Mouse (Mus musculus) liver, embryonic 16.5 days (tissue): ENCODE measurements around the gene Gm10382. TPM values are rescaled to one million over a fixed set of nuclear protein-coding genes. Genes with fewer than 3 reads are reported as not detected.
A peak's percentile ranks its signal among the peaks of the same experiment; 100 is the strongest.
"Not testable (repeated sequence)": the region's sequence is repeated elsewhere in the genome, so short reads cannot be mapped to it uniquely, and the experiment has no call there.

ENCODE experiments used
- ATAC-seq: fragments of 200-750 bp; cut with Nextera tagmentation; 2 replicates; pipeline ENCODE4 v1.8.0; 2017; ENCODE audit warnings: low read depth, mild to moderate bottlenecking, moderate number of reproducible peaks, moderate library complexity
- H3K27ac ChIP-seq: fragments of 300-500 bp; sonication (generic); 2 replicates; pipeline ENCODE4 v1.5.1; 2014; ENCODE audit warnings: mild to moderate bottlenecking, low read length
- H3K27me3 ChIP-seq: fragments of 300-500 bp; sonication (generic); 2 replicates; pipeline ENCODE4 v1.6.1; 2014; ENCODE audit warnings: low read depth, low read length, mixed read lengths; ENCODE audit not compliant: control insufficient read depth, insufficient read depth
- H3K36me3 ChIP-seq: fragments of 300-500 bp; sonication (generic); 2 replicates; pipeline ENCODE4 v1.6.1; 2014; ENCODE audit warnings: mild to moderate bottlenecking; ENCODE audit not compliant: control insufficient read depth, insufficient read depth
- H3K4me1 ChIP-seq: fragments of 300-500 bp; sonication (generic); 2 replicates; pipeline ENCODE4 v1.6.1; 2014; ENCODE audit warnings: low read depth, low read length, mixed read lengths; ENCODE audit not compliant: control insufficient read depth
- H3K4me2 ChIP-seq: fragments of 300-500 bp; sonication (generic); 2 replicates; pipeline ENCODE4 v1.6.1; 2014; ENCODE audit warnings: low read depth, low read length, mixed read lengths
- H3K4me3 ChIP-seq: fragments of 300-500 bp; sonication (generic); 2 replicates; pipeline ENCODE4 v1.5.1; 2014; ENCODE audit warnings: low read depth, mild to moderate bottlenecking, low read length
- H3K9ac ChIP-seq: fragments of 300-500 bp; sonication (generic); 2 replicates; pipeline ENCODE4 v1.6.1; 2014; ENCODE audit warnings: low read depth, low read length
- H3K9me3 ChIP-seq: fragments of 300-500 bp; sonication (generic); replicated peaks from 2 replicates; pipeline ENCODE4 v1.6.1; 2016; ENCODE audit warnings: low read length; ENCODE audit not compliant: control insufficient read depth
- whole genome bisulfite sequencing: fragments of 180-500 bp; shearing (Covaris S2); extraction: QIAGEN DNeasy Blood & Tissue Kit; methylation state at CpG from one replicate; pipeline ENCODE4 v1.1.7; 2014; ENCODE audit not compliant: insufficient replicate concordance; 5-methylcytosine and 5-hydroxymethylcytosine counted together
- polyA plus RNA-seq: library from polyadenylated mRNA; unstranded; fragments of >200 nt; fragmentation: Nextera tagmentation; extraction: Ambion mirVana; gene quantifications from 2 replicates; pipeline ENCODE4 v1.2.1, GENCODE M21; 2015

The Gm10382 gene
- polyA plus RNA-seq, 1 experiment from 2014 or later: 0.18 TPM

GRCm38 (mm10) chr5:125418636-125419035, 29.5 kb downstream of the Gm10382 start:
- Histone ChIP-seq H3K9me3 (no peaks in the 10 kb centered on the region), H3K27ac (no peak overlapping the region), H3K27me3 (no peaks in the 10 kb centered on the region), H3K4me2 (no peak overlapping the region), H3K4me3 (no peak overlapping the region), H3K4me1 (no peaks in the 10 kb centered on the region), H3K36me3 (peaks cover 34% of the 10 kb centered on the region), H3K9ac (no peak overlapping the region)
- whole genome bisulfite sequencing: 79% methylated on average over 12 of the region's 12 CpGs
- ATAC-seq: no peak

DNA sequence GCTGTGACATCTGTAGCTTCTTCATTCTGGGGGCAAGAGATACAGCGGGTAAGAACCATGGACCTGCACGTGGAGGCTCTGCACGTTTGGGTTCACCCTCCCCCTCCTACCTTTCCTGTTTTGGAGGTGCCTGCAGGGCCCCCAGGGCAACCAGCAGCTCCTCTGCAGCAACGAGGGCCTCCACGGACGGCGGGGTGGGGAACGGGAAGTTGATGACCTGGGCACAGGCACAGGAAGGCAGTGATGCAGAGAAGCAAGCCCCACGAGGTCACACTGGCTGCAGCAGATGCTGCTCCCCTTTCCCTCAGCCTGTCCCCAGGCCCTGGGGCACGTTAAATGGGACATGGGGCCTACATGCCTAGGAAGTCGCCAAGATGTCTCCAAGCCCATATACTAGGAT, 30.0 kb downstream of the Gm10382 start:
- no peaks in the 10 kb centered on the region for H3K27me3 ChIP-seq
- H3K27ac ChIP-seq: no peak overlapping the region
- 0 out of 2 replicates have a peak, but pooled peaks have one; percentile 3 for ATAC-seq
- no peak overlapping the region for H3K4me2 ChIP-seq
- H3K9me3 ChIP-seq: no peaks in the 10 kb centered on the region
- WGBS: 49% methylated on average over 11 of the region's 11 CpGs
- H3K9ac ChIP-seq: no peak overlapping the region
- no peaks in the 10 kb centered on the region for H3K4me1 ChIP-seq
- no peak overlapping the region for H3K4me3 ChIP-seq
- H3K36me3 ChIP-seq: peaks cover 38% of the 10 kb centered on the region

DNA sequence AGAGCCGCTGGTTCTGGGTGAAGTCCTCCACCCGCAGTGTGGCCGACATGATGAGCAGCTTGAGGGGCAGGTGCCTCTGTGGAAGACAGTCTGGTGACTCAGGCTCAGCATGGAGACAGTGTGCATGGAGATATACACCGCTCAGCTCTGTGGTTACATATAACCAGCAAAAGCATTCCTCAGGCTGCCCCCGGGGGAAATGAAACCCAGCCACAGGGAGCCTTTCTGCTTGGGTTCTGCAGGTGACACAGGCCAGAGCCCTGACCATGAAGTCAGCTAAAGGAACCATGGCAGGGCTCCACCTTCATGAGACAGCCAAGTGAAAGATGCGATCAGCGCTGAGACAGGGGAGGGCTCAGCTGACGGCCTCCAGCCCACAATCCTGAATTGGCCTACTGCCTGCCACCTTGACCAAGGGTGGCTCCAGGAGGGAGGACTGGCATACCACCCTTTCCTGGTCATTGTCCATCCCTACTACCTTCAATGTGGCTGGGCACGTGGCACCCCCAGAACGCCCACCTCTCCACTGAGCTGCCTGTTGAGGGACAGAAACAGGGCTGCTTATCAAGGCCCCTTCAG, 36.7 kb downstream of the Gm10382 start:
- no peak overlapping the region for H3K4me2 ChIP-seq
- no peaks in the 10 kb centered on the region for H3K27me3 ChIP-seq
- WGBS: 74% methylated on average over 10 of the region's 10 CpGs
- no peak overlapping the region for H3K27ac ChIP-seq
- H3K9me3 ChIP-seq: no peaks in the 10 kb centered on the region
- H3K4me1 ChIP-seq: no peaks in the 10 kb centered on the region
- no peak overlapping the region for H3K4me3 ChIP-seq
- no peak overlapping the region for H3K9ac ChIP-seq
- H3K36me3 ChIP-seq: peaks cover 48% of the 10 kb centered on the region
- ATAC-seq: no peak

- H3K9me3 ChIP-seq: no peaks in the 10 kb centered on the region
- H3K9ac ChIP-seq: no peak overlapping the region
- H3K4me1 ChIP-seq: no peaks in the 10 kb centered on the region
- no peak for ATAC-seq
- H3K36me3 ChIP-seq: peaks cover 53% of the 10 kb centered on the region
- no peak overlapping the region for H3K4me3 ChIP-seq
- no peak overlapping the region for H3K27ac ChIP-seq
- H3K27me3 ChIP-seq: no peaks in the 10 kb centered on the region
- 89% methylated on average over 10 of the region's 10 CpGs for WGBS
- H3K4me2 ChIP-seq: no peak overlapping the region
These were observed 37.2 kb downstream of the Gm10382 start for GRCm38 (mm10) chr5:125426343-125426742.

DNA sequence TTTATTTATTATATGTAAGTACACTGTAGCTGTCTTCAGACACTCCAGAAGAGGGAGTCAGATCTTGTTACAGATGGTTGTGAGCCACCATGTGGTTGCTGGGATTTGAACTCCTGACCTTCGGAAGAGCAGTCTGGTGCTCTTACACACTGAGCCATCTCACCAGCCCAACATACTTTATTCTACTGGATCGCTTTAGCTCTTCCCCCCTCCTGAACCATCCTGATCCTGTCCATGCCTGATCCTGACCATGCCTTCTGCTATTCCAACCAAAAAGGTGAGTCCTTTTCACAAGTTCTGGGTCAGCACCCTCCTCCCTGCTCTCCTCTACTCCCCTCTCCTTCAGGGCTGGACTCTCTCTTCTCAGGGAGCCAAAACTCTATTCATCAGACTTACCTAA, 43.2 kb downstream of the Gm10382 start:
- H3K27ac ChIP-seq, H3K9ac ChIP-seq, ATAC-seq, H3K27me3 ChIP-seq, H3K4me2 ChIP-seq, H3K4me3 ChIP-seq, H3K9me3 ChIP-seq: not testable (repeated sequence)
- WGBS: 76% methylated on average over 2 of the region's 2 CpGs
- H3K36me3 ChIP-seq: peaks cover 20% of the 10 kb centered on the region
- H3K4me1 ChIP-seq: peaks cover 17% of the 10 kb centered on the region

GRCm38 (mm10) chr5:125433793-125434337, 44.7 kb downstream of the Gm10382 start, which contains the start of gene Dhx37:
Dhx37 (minus strand) TSS chr5:125434121.
- ATAC-seq: peak; percentile 99

DNA sequence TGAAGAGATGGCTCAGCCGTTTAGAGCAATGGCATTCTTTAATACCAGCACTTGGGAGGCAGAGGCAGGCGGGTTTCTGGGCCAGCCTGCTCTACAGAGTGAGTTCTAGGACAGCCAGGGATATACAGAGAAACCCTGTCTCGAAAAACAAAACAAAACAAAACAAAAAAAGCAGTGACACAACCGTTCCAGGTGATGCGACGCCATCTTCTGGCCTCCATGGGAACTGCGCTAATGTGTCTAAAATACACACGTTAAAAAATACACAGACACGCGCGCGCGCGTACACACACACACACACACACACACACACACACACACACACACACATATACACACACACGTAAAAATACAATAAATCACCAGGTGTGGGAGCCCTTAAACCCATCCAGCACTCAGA, 45.2 kb downstream of the Gm10382 start:
- WGBS: 50% methylated on average over 15 of the region's 15 CpGs
- Histone ChIP-seq H3K27ac (peak overlapping the region; percentile 81), H3K36me3 (peaks cover 12% of the 10 kb centered on the region), H3K4me2 (peak overlapping the region; percentile 99), H3K4me3 (peak overlapping the region; percentile 93), H3K4me1 (peaks cover 17% of the 10 kb centered on the region)
- H3K9ac ChIP-seq, H3K9me3 ChIP-seq, H3K27me3 ChIP-seq, ATAC-seq: not testable (repeated sequence)

More at GRCm38 (mm10) chr5:125433793-125434337, 44.7 kb downstream of the Gm10382 start, which contains the start of gene Dhx37:
- peak within 1 kb of the TSS; percentile 93 for H3K4me3 ChIP-seq
- H3K4me1 ChIP-seq: peaks cover 17% of the 10 kb centered on the region
- no peaks in the 10 kb centered on the region for H3K27me3 ChIP-seq
- H3K4me2 ChIP-seq: peak within 1 kb of the TSS; percentile 99
- WGBS: under 1% methylated on average over 46 of the region's 46 CpGs
- no peaks in the 10 kb centered on the region for H3K9me3 ChIP-seq
- peak within 1 kb of the TSS; percentile 93 for H3K9ac ChIP-seq
- H3K27ac ChIP-seq: peak within 1 kb of the TSS; percentile 81
- H3K36me3 ChIP-seq: peaks cover 16% of the 10 kb centered on the region

Other genes with a start within 250 kb of the Gm10382 start
- gene Ncor2, start 210.1 kb upstream of the Gm10382 start, polyA plus RNA-seq: 3.4 and 4.2 TPM in 2 replicates
- gene Scarb1, start 48.2 kb upstream of the Gm10382 start, polyA plus RNA-seq: 78.3 and 89.5 TPM in 2 replicates
- 573 and 608 TPM in 2 replicates for gene Ubc, start 880 bp downstream of the Gm10382 start, polyA plus RNA-seq
- 4.0 and 4.2 TPM in 2 replicates for gene Dhx37, start 44.8 kb downstream of the Gm10382 start, polyA plus RNA-seq
- gene Bri3bp, start 52.2 kb downstream of the Gm10382 start, polyA plus RNA-seq: 18.4 and 20.3 TPM in 2 replicates
- gene Aacs, start 86.5 kb downstream of the Gm10382 start, polyA plus RNA-seq: 16.6 and 20.6 TPM in 2 replicates
- gene Tmem132b, start 142.5 kb downstream of the Gm10382 start, polyA plus RNA-seq: not detected in 2 replicates